Mouse (Mus musculus) testis, adult 2 months (tissue): ENCODE data around the gene Ddah1.

Experiments
- CTCF ChIP-seq: fragments of 200-500 bp; IDR thresholded peaks from 2 replicates; pipeline ENCODE4 v1.5.1; 2012; ENCODE audit warnings: low read depth, mild to moderate bottlenecking, inconsistent platforms, low read length, moderate library complexity; ENCODE audit not compliant: control insufficient read depth, insufficient read depth, insufficient replicate concordance
- POLR2A ChIP-seq: fragments of 200-500 bp; IDR thresholded peaks from 2 replicates; pipeline ENCODE4 v1.6.1; 2012; ENCODE audit warnings: low read depth, mild to moderate bottlenecking, inconsistent platforms, low read length, moderate library complexity; ENCODE audit not compliant: control insufficient read depth

GRCm38 (mm10) chr3:145938405-145939349 lies 180.2 kb downstream of the Ddah1 start:
- TF ChIP-seq CTCF (no peak), POLR2A (no peak)
